Mouse (Mus musculus): ENCODE measurements around the gene Ajap1. TPM values are rescaled to one million over a fixed set of nuclear protein-coding genes. Genes with fewer than 3 reads are reported as not detected.

Gene Ajap1
- total and polyA plus RNA-seq, 2 experiments: 0.07 TPM; not detected in 1

DNA sequence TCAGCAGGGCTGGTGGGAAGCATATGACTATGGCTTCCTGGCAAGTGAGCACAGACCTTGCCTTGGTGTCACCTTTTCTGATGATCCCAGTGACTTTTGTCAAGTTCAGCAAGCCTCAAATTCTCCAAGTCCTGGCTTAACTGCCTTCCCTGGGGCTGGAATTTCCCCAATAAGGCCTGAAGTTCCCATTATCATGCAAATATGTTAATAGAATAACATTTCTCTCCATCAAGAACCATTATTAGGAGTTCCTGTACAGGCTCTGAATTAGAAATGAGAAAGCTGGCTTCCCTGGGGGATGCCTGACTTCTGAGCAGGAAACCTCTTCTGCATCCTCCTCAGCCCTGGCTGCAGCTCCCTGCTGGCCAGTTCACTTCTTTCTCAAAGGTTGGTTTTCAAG, 141.7 kb downstream of the Ajap1 start:
- no peaks in the 10 kb centered on the region for H3K4me1 ChIP-seq (ENCODE audit: control insufficient read depth, insufficient read depth, low read length)
- DNase-seq (ENCODE audit: extremely low read depth, low read depth, low spot score): no peak
- H3K79me2 ChIP-seq (ENCODE audit: control insufficient read depth, insufficient read depth, low read length): no peaks in the 10 kb centered on the region
- no peak overlapping the region for H3K9ac ChIP-seq (ENCODE audit: low read depth, low read length)
- no peaks in the 10 kb centered on the region for H3K27me3 ChIP-seq (ENCODE audit: control insufficient read depth, insufficient read depth, low read length)
- no peaks in the 10 kb centered on the region for H3K36me3 ChIP-seq (ENCODE audit: control insufficient read depth, insufficient read depth, low read length)
- H3K4me3 ChIP-seq (ENCODE audit: insufficient read depth, low read depth, low read length): no peak overlapping the region
- TF ChIP-seq POLR2A (IDR thresholded peaks at IDR 0.05; ENCODE audit: extremely low read depth, insufficient read depth, low read length) (no peak), CTCF (IDR thresholded peaks at IDR 0.05; ENCODE audit: low read depth, low read length) (no peak)
- H3K27ac ChIP-seq (replicated peaks; ENCODE audit: insufficient read depth, low read depth, low read length): no peak overlapping the region

DNA sequence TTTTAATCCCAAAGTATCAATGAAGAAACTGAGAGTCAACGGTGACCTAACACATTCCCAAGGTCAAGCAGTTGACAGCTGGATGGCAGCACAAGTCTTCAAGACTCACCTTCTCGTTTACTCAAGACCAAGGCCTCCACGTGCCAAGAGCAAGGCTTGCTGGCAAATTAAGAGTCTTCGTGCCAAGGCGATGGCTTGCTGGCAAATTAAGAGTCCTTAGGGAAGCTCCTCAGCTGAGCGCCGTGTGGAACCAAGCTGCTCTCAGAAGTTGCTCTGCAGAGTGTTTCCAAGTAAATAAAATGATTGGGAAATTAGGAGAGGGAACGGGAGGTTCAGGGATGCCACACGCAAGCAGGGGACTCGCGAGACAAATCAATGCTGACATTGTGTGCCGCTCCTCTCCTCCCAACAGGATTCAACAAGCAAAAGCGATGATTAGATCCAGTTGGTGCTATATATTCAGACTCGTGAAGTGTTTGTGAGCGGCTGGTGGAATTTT, 147.3 kb downstream of the Ajap1 start:
- Histone ChIP-seq H3K36me3 (ENCODE audit: control insufficient read depth, insufficient read depth, low read length) (no peaks in the 10 kb centered on the region), H3K9ac (ENCODE audit: low read depth, low read length) (no peak overlapping the region), H3K4me1 (ENCODE audit: control insufficient read depth, insufficient read depth, low read length) (no peaks in the 10 kb centered on the region), H3K4me3 (ENCODE audit: insufficient read depth, low read depth, low read length) (no peak overlapping the region), H3K27me3 (ENCODE audit: control insufficient read depth, insufficient read depth, low read length) (no peaks in the 10 kb centered on the region), H3K79me2 (ENCODE audit: control insufficient read depth, insufficient read depth, low read length) (no peaks in the 10 kb centered on the region), H3K27ac (replicated peaks; ENCODE audit: insufficient read depth, low read depth, low read length) (no peak overlapping the region)
- no peak for DNase-seq (ENCODE audit: extremely low read depth, low read depth, low spot score)
- 76% methylated on average over 15 of the region's 15 CpGs for WGBS
- TF ChIP-seq POLR2A (IDR thresholded peaks at IDR 0.05; ENCODE audit: extremely low read depth, insufficient read depth, low read length) (no peak), CTCF (IDR thresholded peaks at IDR 0.05; ENCODE audit: low read depth, low read length) (no peak)

DNA sequence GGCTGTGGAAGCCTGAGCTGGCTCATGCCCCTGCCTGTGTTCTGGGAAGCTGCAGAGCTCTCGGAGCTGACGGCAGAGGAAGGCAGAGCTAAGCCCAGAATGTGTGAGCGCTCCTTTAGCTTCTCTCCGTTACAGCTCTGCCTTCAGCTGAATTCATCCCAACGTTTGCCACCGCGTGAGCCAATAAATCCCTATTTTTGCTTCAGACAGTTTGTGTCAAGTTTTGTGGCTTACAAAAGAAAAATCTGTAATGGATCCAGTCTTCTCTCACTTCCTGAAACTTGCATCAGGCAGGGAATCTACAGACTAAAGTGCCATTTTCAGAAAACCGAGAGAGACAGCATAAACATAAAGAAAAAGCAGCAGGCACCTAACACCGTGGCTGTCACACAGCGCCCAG, 154.8 kb downstream of the Ajap1 start:
- WGBS: 73% methylated on average over 10 of the region's 10 CpGs
- TF ChIP-seq POLR2A (IDR thresholded peaks at IDR 0.05; ENCODE audit: extremely low read depth, insufficient read depth, low read length): no peak
- no peak for TF ChIP-seq CTCF (IDR thresholded peaks at IDR 0.05; ENCODE audit: low read depth, low read length)
- no peak for DNase-seq (ENCODE audit: extremely low read depth, low read depth, low spot score)

More for the DNA sequence above, 154.8 kb downstream of the Ajap1 start:
- Histone ChIP-seq H3K4me3 (ENCODE audit: insufficient read depth, low read depth, low read length) (no peak overlapping the region), H3K79me2 (ENCODE audit: control insufficient read depth, insufficient read depth, low read length) (no peaks in the 10 kb centered on the region), H3K27ac (replicated peaks; ENCODE audit: insufficient read depth, low read depth, low read length) (no peak overlapping the region), H3K36me3 (ENCODE audit: control insufficient read depth, insufficient read depth, low read length) (no peaks in the 10 kb centered on the region), H3K27me3 (ENCODE audit: control insufficient read depth, insufficient read depth, low read length) (no peaks in the 10 kb centered on the region), H3K9ac (ENCODE audit: low read depth, low read length) (no peak overlapping the region), H3K4me1 (ENCODE audit: control insufficient read depth, insufficient read depth, low read length) (no peaks in the 10 kb centered on the region; the same call in 1 of the 2 replicates)
